Mouse (Mus musculus): ENCODE results near the gene Uaca. TPM values are rescaled to one million over a fixed set of nuclear protein-coding genes. Genes with fewer than 3 reads are reported as not detected.

Uaca gene
- total and polyA plus RNA-seq, 3 experiments = 0.17 to 0.34 TPM; not detected in 1

DNA sequence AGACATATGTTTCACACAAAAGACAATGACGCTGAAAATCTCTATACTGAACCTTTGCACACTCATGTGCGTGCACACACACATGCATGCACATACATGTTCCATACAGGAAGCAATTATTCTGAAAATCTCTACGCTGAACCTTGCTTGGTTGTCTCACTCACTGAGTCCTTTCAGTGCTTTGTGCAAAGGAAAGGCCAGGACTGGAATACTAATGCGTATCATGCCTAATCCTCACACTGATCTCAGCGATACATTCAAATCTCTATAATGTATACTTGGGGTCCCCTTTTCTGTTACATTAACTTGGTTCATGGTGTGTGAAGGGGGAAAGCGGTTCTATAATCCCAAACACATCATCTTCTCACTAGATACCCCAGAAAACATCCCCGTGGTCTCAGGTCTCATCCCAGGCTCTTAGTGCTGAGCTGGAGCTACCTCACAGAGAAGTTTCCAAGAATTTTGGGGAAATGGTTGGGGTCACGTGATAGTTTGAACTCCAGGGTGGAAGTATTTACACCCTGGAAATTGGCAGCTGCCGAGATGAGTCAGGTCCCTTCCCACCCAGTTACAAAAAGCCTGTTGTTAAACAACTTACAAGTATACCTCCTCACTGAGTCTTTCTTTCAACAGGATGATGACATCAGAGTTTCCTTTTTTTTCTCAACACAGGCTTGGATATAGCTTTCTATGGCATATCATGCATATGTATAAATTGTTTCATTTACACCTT lies 12.1 kb upstream of the Uaca start:
- TF ChIP-seq ETS1 (conservative IDR thresholded peaks at IDR 0.05; ENCODE audit: low read depth, low read length) (no peak), ZKSCAN1 (IDR thresholded peaks at IDR 0.05; ENCODE audit: borderline replicate concordance, low read depth, low read length) (no peak), CTCF (conservative IDR thresholded peaks at IDR 0.05 in 1 of 2, IDR thresholded peaks at IDR 0.05 in 1 of 2; ENCODE audit: low read depth in 2 of 2, low read length in 2 of 2) (no peak), UBTF (IDR thresholded peaks at IDR 0.05; ENCODE audit: low read depth, low read length) (no peak), MYC (IDR thresholded peaks at IDR 0.05; ENCODE audit: low read depth, low read length) (no peak), USF1 (IDR thresholded peaks at IDR 0.05; ENCODE audit: low read depth, low read length) (no peak), HCFC1 (IDR thresholded peaks at IDR 0.05; ENCODE audit: low read depth, low read length) (no peak), USF2 (conservative IDR thresholded peaks at IDR 0.05; ENCODE audit: low read depth, low read length) (no peak), TBP (conservative IDR thresholded peaks at IDR 0.05; ENCODE audit: low read depth, low read length) (no peak), MAZ (IDR thresholded peaks at IDR 0.05; ENCODE audit: low read depth, low read length) (no peak), SMC3 (IDR thresholded peaks at IDR 0.05; ENCODE audit: low read depth, low read length) (no peak), NELFE (IDR thresholded peaks at IDR 0.05; ENCODE audit: low read depth, low read length) (no peak), SIN3A (IDR thresholded peaks at IDR 0.05; ENCODE audit: low read length) (no peak), RCOR1 (conservative IDR thresholded peaks at IDR 0.05; ENCODE audit: low read depth, low read length) (no peak), E2F4 (IDR thresholded peaks at IDR 0.05; ENCODE audit: insufficient replicate concordance, low read depth, low read length) (no peak), TCF12 (IDR thresholded peaks at IDR 0.05; ENCODE audit: low read depth, low read length) (no peak), JUND (conservative IDR thresholded peaks at IDR 0.05; ENCODE audit: low read depth, low read length) (no peak)
- H3K79me2 ChIP-seq (replicated peaks; ENCODE audit: control insufficient read depth, extremely low read depth, insufficient read depth, poor library complexity, severe bottlenecking) = no peaks in the 10 kb centered on the region
- H3K4me3 ChIP-seq (replicated peaks in 1 of 3; ENCODE audit: low read depth in 2 of 3, low read length in 2 of 3, poor library complexity in 1 of 3) = no peak overlapping the region
- no peak for DNase-seq (ENCODE audit: extremely low read depth)
- in situ Hi-C loops (cut with MboI; ENCODE audit: low pct_ligation_motif_present, low pct_unique_long_range_greater_than_20kb, low sequenced_read_pairs) (no loop called here), dilution Hi-C loops (cut with MboI; ENCODE audit: extremely low pct_ligation_motif_present, extremely low pct_unique_long_range_greater_than_20kb, low sequenced_read_pairs) (no loop called here)
- H3K27me3 ChIP-seq (replicated peaks) = no peaks in the 10 kb centered on the region
- H3K36me3 ChIP-seq (replicated peaks in 1 of 2; ENCODE audit: control insufficient read depth in 1 of 2, insufficient read depth in 1 of 2, low read length in 1 of 2) = no peaks in the 10 kb centered on the region
- no peak overlapping the region for H3K9ac ChIP-seq (ENCODE audit: insufficient read depth, low read depth)
- no peaks in the 10 kb centered on the region for H3K9me3 ChIP-seq (replicated peaks; ENCODE audit: low read length)
- no peak overlapping the region for H3K27ac ChIP-seq (ENCODE audit: insufficient read depth, low read depth)
- no peak overlapping the region for H3K4me2 ChIP-seq (ENCODE audit: insufficient read depth, low read depth, poor library complexity, severe bottlenecking)
- peaks cover 0 to 16% of the 10 kb centered on the region in 2 experiments; a peak in 2 of 4 replicates for H3K4me1 ChIP-seq (ENCODE audit: control insufficient read depth in 1 of 2, insufficient read depth in 2 of 2)

GRCm38 (mm10) chr9:60785069-60785468 lies 9.3 kb upstream of the Uaca start:
- Histone ChIP-seq H3K9ac (ENCODE audit: insufficient read depth, low read depth) (no peak overlapping the region), H3K4me3 (replicated peaks in 1 of 3; ENCODE audit: low read depth in 2 of 3, low read length in 2 of 3, poor library complexity in 1 of 3) (no peak overlapping the region), H3K4me2 (ENCODE audit: insufficient read depth, low read depth, poor library complexity, severe bottlenecking) (no peak overlapping the region), H3K27ac (ENCODE audit: insufficient read depth, low read depth) (no peak overlapping the region), H3K9me3 (replicated peaks; ENCODE audit: low read length) (no peaks in the 10 kb centered on the region), H3K36me3 (replicated peaks in 1 of 2; ENCODE audit: control insufficient read depth in 1 of 2, insufficient read depth in 1 of 2, low read length in 1 of 2) (no peaks in the 10 kb centered on the region), H3K4me1 (ENCODE audit: control insufficient read depth in 1 of 2, insufficient read depth in 2 of 2) (peaks cover 0 to 16% of the 10 kb centered on the region in 2 experiments; a peak in 2 of 4 replicates), H3K79me2 (replicated peaks; ENCODE audit: control insufficient read depth, extremely low read depth, insufficient read depth, poor library complexity, severe bottlenecking) (no peaks in the 10 kb centered on the region), H3K27me3 (replicated peaks) (no peaks in the 10 kb centered on the region)
- DNase-seq (ENCODE audit: extremely low read depth) = peak; percentile 65
- in situ Hi-C loops (cut with MboI; ENCODE audit: low pct_ligation_motif_present, low pct_unique_long_range_greater_than_20kb, low sequenced_read_pairs) (no loop called here), dilution Hi-C loops (cut with MboI; ENCODE audit: extremely low pct_ligation_motif_present, extremely low pct_unique_long_range_greater_than_20kb, low sequenced_read_pairs) (no loop called here)
- peak; percentile 60 for TF ChIP-seq ETS1 (conservative IDR thresholded peaks at IDR 0.05; ENCODE audit: low read depth, low read length)
- TF ChIP-seq TCF12 (IDR thresholded peaks at IDR 0.05; ENCODE audit: low read depth, low read length) = peak; percentile 10; the same call in 1 of the 2 replicates
- TF ChIP-seq JUN (IDR thresholded peaks at IDR 0.05; ENCODE audit: insufficient read depth, low read depth, low read length) = no peak
- 0 out of 2 replicates have a peak, but pooled peaks have one; percentile 14 for TF ChIP-seq EP300 (IDR thresholded peaks at IDR 0.05; ENCODE audit: low read length)
- no peak for TF ChIP-seq UBTF (IDR thresholded peaks at IDR 0.05; ENCODE audit: low read depth, low read length)
